Mouse (Mus musculus) ovary, postnatal 14 days (tissue): Measurements from ENCODE around the gene Cd3eap.

Experiments used
- DNase-seq: peaks from one replicate; pipeline ENCODE4 v3.0.0; 2022; ENCODE audit warnings: low spot score

Cd3eap gene

GRCm38 (mm10) chr7:19359299-19359891, at the start of gene Cd3eap, which contains the start of gene Ppp1r13l:
Gene Cd3eap (minus strand): TSS chr7:19359483.
Gene Ppp1r13l (plus strand): TSS chr7:19359749.
- DNase-seq = peak; percentile 77

GRCm38 (mm10) chr7:19405417-19405816, 46.1 kb upstream of the Cd3eap start:
- DNase-seq = peak; percentile 81

- DNase-seq = no peak
Observed at GRCm38 (mm10) chr7:19404476-19404875, 45.2 kb upstream of the Cd3eap start, which contains the start of gene Ckm. Gene Ckm (plus strand): TSS chr7:19404776.

GRCm38 (mm10) chr7:19403731-19404296, 44.5 kb upstream of the Cd3eap start, which contains the start of gene Klc3:
Gene Klc3 (minus strand): TSS chr7:19404104.
- DNase-seq = peak; percentile 51

GRCm38 (mm10) chr7:19402535-19403112, 43.3 kb upstream of the Cd3eap start:
- DNase-seq = no peak

- DNase-seq = no peak
Observed at GRCm38 (mm10) chr7:19400946-19401345, 41.7 kb upstream of the Cd3eap start.

GRCm38 (mm10) chr7:19399496-19400280, 40.4 kb upstream of the Cd3eap start:
- peak; percentile 27 for DNase-seq

GRCm38 (mm10) chr7:19394484-19394883, 35.2 kb upstream of the Cd3eap start:
- DNase-seq = no peak

GRCm38 (mm10) chr7:19388699-19389413, 29.6 kb upstream of the Cd3eap start:
- no peak for DNase-seq

GRCm38 (mm10) chr7:19383708-19384107, 24.4 kb upstream of the Cd3eap start:
- no peak for DNase-seq

GRCm38 (mm10) chr7:19382166-19382541, 22.9 kb upstream of the Cd3eap start:
- DNase-seq = no peak

- peak; percentile 99 for DNase-seq
Observed at GRCm38 (mm10) chr7:19381377-19382165, 22.3 kb upstream of the Cd3eap start, which contains the start of gene Ercc2. Gene Ercc2 (plus strand): TSS chr7:19382010.

- DNase-seq = no peak
Observed at GRCm38 (mm10) chr7:19378049-19378448, 18.8 kb upstream of the Cd3eap start.

- DNase-seq = no peak
Observed at GRCm38 (mm10) chr7:19376019-19376418, 16.7 kb upstream of the Cd3eap start.

GRCm38 (mm10) chr7:19375368-19375767, 16.1 kb upstream of the Cd3eap start:
- DNase-seq = no peak

- DNase-seq = no peak
Observed at GRCm38 (mm10) chr7:19373367-19373766, 14.1 kb upstream of the Cd3eap start.

- DNase-seq = peak; percentile 57
Observed at GRCm38 (mm10) chr7:19369823-19370425, 10.6 kb upstream of the Cd3eap start.

- peak; percentile 42 for DNase-seq
Observed at GRCm38 (mm10) chr7:19368380-19368779, 9.1 kb upstream of the Cd3eap start.

- DNase-seq = no peak
Observed at GRCm38 (mm10) chr7:19365376-19365775, 6.1 kb upstream of the Cd3eap start.

- DNase-seq = peak; percentile 56
Observed at GRCm38 (mm10) chr7:19363881-19364280, 4.6 kb upstream of the Cd3eap start.

GRCm38 (mm10) chr7:19362276-19362675, 3.0 kb upstream of the Cd3eap start:
- no peak for DNase-seq
